Mouse (Mus musculus): ENCODE results near the gene Fam76b.

- TF ChIP-seq CTCF (IDR thresholded peaks at IDR 0.05; ENCODE audit: extremely low read depth, insufficient read depth, insufficient read length, insufficient replicate concordance) = no peak
- TF ChIP-seq POLR2A (IDR thresholded peaks at IDR 0.05; ENCODE audit: low read depth, low read length) = no peak
Measured at GRCm38 (mm10) chr9:13804480-13804879, 23.0 kb upstream of the Fam76b start.
